Mouse (Mus musculus) testis, adult 2 months (tissue): ENCODE results near the gene Golgb1.

ENCODE experiments used
- CTCF ChIP-seq: fragments of 200-500 bp; IDR thresholded peaks from 2 replicates; pipeline ENCODE4 v1.5.1; 2012; ENCODE audit warnings: low read depth, mild to moderate bottlenecking, inconsistent platforms, low read length, moderate library complexity; ENCODE audit not compliant: control insufficient read depth, insufficient read depth, insufficient replicate concordance
- POLR2A ChIP-seq: fragments of 200-500 bp; IDR thresholded peaks from 2 replicates; pipeline ENCODE4 v1.6.1; 2012; ENCODE audit warnings: low read depth, mild to moderate bottlenecking, inconsistent platforms, low read length, moderate library complexity; ENCODE audit not compliant: control insufficient read depth

- TF ChIP-seq CTCF = no peak
- TF ChIP-seq POLR2A = no peak
Measured at GRCm38 (mm10) chr16:36931381-36931780, 56.4 kb downstream of the Golgb1 start.
